Mouse (Mus musculus): Measurements from ENCODE around the gene Casc1.

The Casc1 gene

GRCm38 (mm10) chr6:145210816-145211338 lies at the start of gene Casc1, which contains the start of gene Etfrf1:
Casc1 (minus strand) TSS chr6:145211005.
Etfrf1 (plus strand) TSS chr6:145211134.
- CTCF ChIA-PET: interaction anchor here (1.3 kb wide), 2 partner anchors 28 to 131 kb away, joined by 3 read pairs; no protein-coding TSS in a partner anchor

GRCm38 (mm10) chr6:145256701-145257073 lies 45.9 kb upstream of the Casc1 start:
- CTCF ChIA-PET: interaction anchor here (0.6 kb wide), 1 partner anchor 35 kb away, joined by 3 read pairs; no protein-coding TSS in a partner anchor

- CTCF ChIA-PET: no interaction called here
These were observed 45.3 kb upstream of the Casc1 start for GRCm38 (mm10) chr6:145255952-145256700.

- CTCF ChIA-PET: interaction anchor here (1.0 to 1.1 kb wide), 2 partner anchors 26 to 91 kb away, joined by 3 read pairs; no protein-coding TSS in a partner anchor
These were observed 40.0 kb upstream of the Casc1 start for GRCm38 (mm10) chr6:145250820-145251219.

GRCm38 (mm10) chr6:145250185-145250791 lies 39.5 kb upstream of the Casc1 start, which contains the start of gene Kras:
Kras (minus strand) TSS chr6:145250239.
- CTCF ChIA-PET: interaction anchor here (1.1 kb wide), 1 partner anchor 91 kb away, joined by 3 read pairs; no protein-coding TSS in a partner anchor

GRCm38 (mm10) chr6:145249291-145250184 lies 38.7 kb upstream of the Casc1 start:
- CTCF ChIA-PET: no interaction called here

- CTCF ChIA-PET: no interaction called here
These were observed 37.1 kb upstream of the Casc1 start for GRCm38 (mm10) chr6:145247886-145248285.

- CTCF ChIA-PET: no interaction called here
These were observed 36.0 kb upstream of the Casc1 start for GRCm38 (mm10) chr6:145246841-145247240.

GRCm38 (mm10) chr6:145242521-145242920 lies 31.7 kb upstream of the Casc1 start:
- CTCF ChIA-PET: interaction anchor here (0.7 to 1.3 kb wide), 3 partner anchors 11 to 122 kb away, joined by 3 to 7 read pairs (median 3); no protein-coding TSS in a partner anchor

GRCm38 (mm10) chr6:145240285-145240684 lies 29.5 kb upstream of the Casc1 start:
- CTCF ChIA-PET: no interaction called here

GRCm38 (mm10) chr6:145237148-145237547 lies 26.3 kb upstream of the Casc1 start:
- CTCF ChIA-PET: interaction anchor here (0.6 to 1.1 kb wide), 2 partner anchors 53 to 104 kb away, joined by 3 read pairs; no protein-coding TSS in a partner anchor

- CTCF ChIA-PET: no interaction called here
These were observed 24.6 kb upstream of the Casc1 start for GRCm38 (mm10) chr6:145235367-145235766.

GRCm38 (mm10) chr6:145234391-145234790 lies 23.6 kb upstream of the Casc1 start:
- CTCF ChIA-PET: no interaction called here

- CTCF ChIA-PET: no interaction called here
These were observed 15.5 kb upstream of the Casc1 start for GRCm38 (mm10) chr6:145226296-145226695.

GRCm38 (mm10) chr6:145224246-145224645 lies 13.4 kb upstream of the Casc1 start:
- CTCF ChIA-PET: no interaction called here

- CTCF ChIA-PET: no interaction called here
These were observed 5.0 kb upstream of the Casc1 start for GRCm38 (mm10) chr6:145215826-145216225.

GRCm38 (mm10) chr6:145213916-145214315 lies 3.1 kb upstream of the Casc1 start:
- CTCF ChIA-PET: no interaction called here

- CTCF ChIA-PET: interaction anchor here (0.5 to 1.3 kb wide), 4 partner anchors 27 to 130 kb away, joined by 3 to 6 read pairs (median 3); no protein-coding TSS in a partner anchor
These were observed 836 bp upstream of the Casc1 start for GRCm38 (mm10) chr6:145211376-145212305.

GRCm38 (mm10) chr6:145210056-145210680 lies 637 bp downstream of the Casc1 start:
- CTCF ChIA-PET: interaction anchor here (0.6 kb wide), 1 partner anchor 109 kb away, joined by 6 read pairs; no protein-coding TSS in a partner anchor

GRCm38 (mm10) chr6:145205142-145205541 lies 5.7 kb downstream of the Casc1 start:
- CTCF ChIA-PET: interaction anchor here (0.7 kb wide), 1 partner anchor 22 kb away, joined by 7 read pairs; no protein-coding TSS in a partner anchor

All from spleen, embryonic (tissue).